Mouse (Mus musculus): ENCODE results near the gene Tmem258. TPM values are rescaled to one million over a fixed set of nuclear protein-coding genes. Genes with fewer than 3 reads are reported as not detected.

The Tmem258 gene
- polyA plus RNA-seq, 1 experiment from 2014 or later, result 169 TPM

GRCm38 (mm10) chr19:10221585-10221984 lies 17.8 kb downstream of the Tmem258 start:
- Histone ChIP-seq H3K36me3 (ENCODE audit: inconsistent target) (no peaks in the 10 kb centered on the region), H3K4me3 (ENCODE audit: inconsistent target) (no peak overlapping the region), H3K27ac (no peak overlapping the region), H3K79me2 (ENCODE audit: inconsistent target) (no peaks in the 10 kb centered on the region)
- 65% methylated on average over 4 of the region's 4 CpGs for WGBS (ENCODE audit: missing documents)

GRCm38 (mm10) chr19:10222656-10223055 lies 18.8 kb downstream of the Tmem258 start:
- 74% methylated on average over 6 of the region's 8 CpGs for WGBS (ENCODE audit: missing documents)
- H3K4me3 ChIP-seq (ENCODE audit: inconsistent target), result no peak overlapping the region
- no peaks in the 10 kb centered on the region for H3K36me3 ChIP-seq (ENCODE audit: inconsistent target)
- H3K79me2 ChIP-seq (ENCODE audit: inconsistent target), result no peaks in the 10 kb centered on the region
- no peak overlapping the region for H3K27ac ChIP-seq

- Histone ChIP-seq H3K4me3 (ENCODE audit: inconsistent target) (no peak overlapping the region), H3K79me2 (ENCODE audit: inconsistent target) (no peaks in the 10 kb centered on the region), H3K27ac (no peak overlapping the region), H3K36me3 (ENCODE audit: inconsistent target) (no peaks in the 10 kb centered on the region)
- 39% methylated on average over 4 of the region's 4 CpGs for WGBS (ENCODE audit: missing documents)
These were observed 19.7 kb downstream of the Tmem258 start for GRCm38 (mm10) chr19:10223561-10223960.

GRCm38 (mm10) chr19:10224637-10225453 lies 21.0 kb downstream of the Tmem258 start:
- Histone ChIP-seq H3K36me3 (ENCODE audit: inconsistent target) (no peaks in the 10 kb centered on the region), H3K27ac (no peak overlapping the region), H3K4me3 (ENCODE audit: inconsistent target) (no peak overlapping the region), H3K79me2 (ENCODE audit: inconsistent target) (no peaks in the 10 kb centered on the region)
- WGBS (ENCODE audit: missing documents), result 82% methylated on average over 23 of the region's 26 CpGs

GRCm38 (mm10) chr19:10225767-10226166 lies 22.0 kb downstream of the Tmem258 start:
- Histone ChIP-seq H3K27ac (no peak overlapping the region), H3K36me3 (ENCODE audit: inconsistent target) (no peaks in the 10 kb centered on the region), H3K4me3 (ENCODE audit: inconsistent target) (no peak overlapping the region), H3K79me2 (ENCODE audit: inconsistent target) (no peaks in the 10 kb centered on the region)
- WGBS (ENCODE audit: missing documents), result 74% methylated on average over 4 of the region's 4 CpGs

GRCm38 (mm10) chr19:10231016-10231415 lies 27.2 kb downstream of the Tmem258 start:
- Histone ChIP-seq H3K4me3 (ENCODE audit: inconsistent target) (no peak overlapping the region), H3K36me3 (ENCODE audit: inconsistent target) (no peaks in the 10 kb centered on the region), H3K79me2 (ENCODE audit: inconsistent target) (no peaks in the 10 kb centered on the region), H3K27ac (no peak overlapping the region)
- 64% methylated on average over 7 of the region's 7 CpGs for WGBS (ENCODE audit: missing documents)

GRCm38 (mm10) chr19:10231871-10232270 lies 28.1 kb downstream of the Tmem258 start:
- Histone ChIP-seq H3K4me3 (ENCODE audit: inconsistent target) (no peak overlapping the region), H3K27ac (no peak overlapping the region), H3K79me2 (ENCODE audit: inconsistent target) (no peaks in the 10 kb centered on the region), H3K36me3 (ENCODE audit: inconsistent target) (no peaks in the 10 kb centered on the region)
- 70% methylated on average over 5 of the region's 5 CpGs for WGBS (ENCODE audit: missing documents)

GRCm38 (mm10) chr19:10232327-10233017 lies 28.7 kb downstream of the Tmem258 start:
- Histone ChIP-seq H3K79me2 (ENCODE audit: inconsistent target) (no peaks in the 10 kb centered on the region), H3K27ac (no peak overlapping the region), H3K36me3 (ENCODE audit: inconsistent target) (no peaks in the 10 kb centered on the region), H3K4me3 (ENCODE audit: inconsistent target) (no peak overlapping the region)
- WGBS (ENCODE audit: missing documents), result 81% methylated on average over 9 of the region's 9 CpGs

GRCm38 (mm10) chr19:10235784-10236565 lies 32.2 kb downstream of the Tmem258 start:
- Histone ChIP-seq H3K79me2 (ENCODE audit: inconsistent target) (no peaks in the 10 kb centered on the region), H3K4me3 (ENCODE audit: inconsistent target) (no peak overlapping the region), H3K36me3 (ENCODE audit: inconsistent target) (no peaks in the 10 kb centered on the region), H3K27ac (no peak overlapping the region)
- WGBS (ENCODE audit: missing documents), result 92% methylated on average over 8 of the region's 9 CpGs

GRCm38 (mm10) chr19:10238477-10238876 lies 34.7 kb downstream of the Tmem258 start:
- no peaks in the 10 kb centered on the region for H3K36me3 ChIP-seq (ENCODE audit: inconsistent target)
- H3K79me2 ChIP-seq (ENCODE audit: inconsistent target), result no peaks in the 10 kb centered on the region
- H3K4me3 ChIP-seq (ENCODE audit: inconsistent target), result no peak overlapping the region
- no peak overlapping the region for H3K27ac ChIP-seq
- WGBS (ENCODE audit: missing documents), result 85% methylated on average over 3 of the region's 3 CpGs

GRCm38 (mm10) chr19:10239419-10239818 lies 35.6 kb downstream of the Tmem258 start:
- no peaks in the 10 kb centered on the region for H3K79me2 ChIP-seq (ENCODE audit: inconsistent target)
- no peaks in the 10 kb centered on the region for H3K36me3 ChIP-seq (ENCODE audit: inconsistent target)
- no peak overlapping the region for H3K4me3 ChIP-seq (ENCODE audit: inconsistent target)
- WGBS (ENCODE audit: missing documents), result 57% methylated on average over 2 of the region's 2 CpGs
- no peak overlapping the region for H3K27ac ChIP-seq

GRCm38 (mm10) chr19:10239975-10240653 lies 36.3 kb downstream of the Tmem258 start:
- Histone ChIP-seq H3K4me3 (ENCODE audit: inconsistent target) (no peak overlapping the region), H3K79me2 (ENCODE audit: inconsistent target) (no peaks in the 10 kb centered on the region), H3K36me3 (ENCODE audit: inconsistent target) (no peaks in the 10 kb centered on the region), H3K27ac (no peak overlapping the region)
- 3% methylated on average over 26 of the region's 26 CpGs for WGBS (ENCODE audit: missing documents)

- H3K36me3 ChIP-seq (ENCODE audit: inconsistent target), result no peaks in the 10 kb centered on the region
- H3K4me3 ChIP-seq (ENCODE audit: inconsistent target), result no peak within 1 kb of the TSS
- H3K27ac ChIP-seq, result no peak within 1 kb of the TSS
- no peaks in the 10 kb centered on the region for H3K79me2 ChIP-seq (ENCODE audit: inconsistent target)
- WGBS (ENCODE audit: missing documents), result 13% methylated on average over 29 of the region's 43 CpGs
These were observed 37.0 kb downstream of the Tmem258 start, which contains the start of gene Myrf for GRCm38 (mm10) chr19:10240654-10241305. TSS of gene Myrf (minus strand) at chr19:10240748.

GRCm38 (mm10) chr19:10242916-10243315 lies 39.1 kb downstream of the Tmem258 start:
- Histone ChIP-seq H3K27ac (no peak overlapping the region), H3K36me3 (ENCODE audit: inconsistent target) (no peaks in the 10 kb centered on the region), H3K79me2 (ENCODE audit: inconsistent target) (no peaks in the 10 kb centered on the region), H3K4me3 (ENCODE audit: inconsistent target) (no peak overlapping the region)
- 66% methylated on average over 5 of the region's 8 CpGs for WGBS (ENCODE audit: missing documents)

Data from macrophage (primary cell).